Mouse (Mus musculus): ENCODE measurements at regions not wholly inside any gene's neighbourhood (a gene's known extent, or its start where the extent isn't known, plus 50 kb on each side); places are given as distances from the start of the nearest gene placed in this dataset.

DNA sequence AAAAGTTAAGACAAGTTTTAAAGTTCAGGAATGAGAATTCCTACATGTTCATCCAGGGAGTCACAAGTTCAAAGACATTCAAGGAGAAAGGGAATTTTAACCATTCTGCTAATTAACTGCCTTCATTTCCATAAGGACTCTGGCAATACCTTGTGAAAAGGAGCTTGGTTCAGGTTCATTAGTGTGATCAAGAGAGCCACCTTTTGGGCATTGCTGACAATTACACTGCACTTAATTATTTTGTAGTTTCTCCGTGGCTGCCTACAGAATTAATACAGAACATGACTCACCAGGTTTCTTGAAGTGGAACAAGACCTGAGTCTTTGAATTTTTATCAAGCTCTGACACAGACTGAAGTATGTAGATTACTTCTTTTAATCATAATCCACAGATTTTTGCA lies 52.4 kb upstream of the Ankef1 start:
- peak; percentile 53 for DNase-seq (ENCODE audit: low read depth, low spot score)
